Mouse (Mus musculus): ENCODE results near the gene Ccl1.

Gene Ccl1

GRCm38 (mm10) chr11:82139492-82140094, 165.9 kb downstream of the Ccl1 start:
- Histone ChIP-seq H3K9me3 (ENCODE audit: low read length) (no peaks in the 10 kb centered on the region), H3K27me3 (ENCODE audit: insufficient read depth, low read length) (no peaks in the 10 kb centered on the region), H3K4me3 (replicated peaks; ENCODE audit: low read length) (no peak overlapping the region), H3K36me3 (ENCODE audit: insufficient read depth, low read length) (no peaks in the 10 kb centered on the region), H3K4me1 (replicated peaks; ENCODE audit: low read depth, low read length) (no peaks in the 10 kb centered on the region)
- no peak for TF ChIP-seq CTCF (conservative IDR thresholded peaks at IDR 0.05; ENCODE audit: low read length)
- no peak for TF ChIP-seq NANOG (IDR thresholded peaks at IDR 0.05; ENCODE audit: borderline replicate concordance, low read length)
- no peak for TF ChIP-seq POU5F1 (IDR thresholded peaks at IDR 0.05; ENCODE audit: borderline replicate concordance, low read length)

DNA sequence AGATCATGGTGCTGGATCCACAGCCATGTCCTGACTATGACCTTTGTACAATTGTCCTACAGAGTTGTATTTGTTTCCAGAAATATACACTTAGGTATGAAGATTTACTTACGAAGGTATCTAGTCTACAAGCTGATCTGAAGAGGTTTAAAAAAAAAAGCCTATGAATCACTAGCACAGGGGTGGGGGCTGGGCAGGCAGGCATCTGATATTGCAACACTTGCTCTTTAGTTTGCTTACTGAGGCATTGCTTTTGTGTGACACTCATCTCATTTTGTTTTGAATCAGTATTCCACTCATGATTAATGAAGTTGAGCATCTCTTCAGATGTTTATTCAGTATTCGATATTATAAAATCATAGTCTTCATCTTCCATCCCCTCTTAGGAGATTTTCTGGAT, 169.3 kb downstream of the Ccl1 start:
- Histone ChIP-seq H3K9me3 (ENCODE audit: low read length) (no peaks in the 10 kb centered on the region), H3K36me3 (ENCODE audit: insufficient read depth, low read length) (no peaks in the 10 kb centered on the region), H3K27me3 (ENCODE audit: insufficient read depth, low read length) (no peaks in the 10 kb centered on the region), H3K4me1 (replicated peaks; ENCODE audit: low read depth, low read length) (no peaks in the 10 kb centered on the region), H3K4me3 (replicated peaks; ENCODE audit: low read length) (no peak overlapping the region)
- TF ChIP-seq POU5F1 (IDR thresholded peaks at IDR 0.05; ENCODE audit: borderline replicate concordance, low read length), result no peak
- TF ChIP-seq CTCF (conservative IDR thresholded peaks at IDR 0.05; ENCODE audit: low read length), result no peak
- no peak for TF ChIP-seq NANOG (IDR thresholded peaks at IDR 0.05; ENCODE audit: borderline replicate concordance, low read length)

GRCm38 (mm10) chr11:82132977-82133376, 172.5 kb downstream of the Ccl1 start:
- no peak for TF ChIP-seq NANOG (IDR thresholded peaks at IDR 0.05; ENCODE audit: borderline replicate concordance, low read length)
- TF ChIP-seq POU5F1 (IDR thresholded peaks at IDR 0.05; ENCODE audit: borderline replicate concordance, low read length), result no peak
- TF ChIP-seq CTCF (conservative IDR thresholded peaks at IDR 0.05; ENCODE audit: low read length), result no peak
- Histone ChIP-seq H3K9me3 (ENCODE audit: low read length) (no peaks in the 10 kb centered on the region), H3K4me1 (replicated peaks; ENCODE audit: low read depth, low read length) (no peaks in the 10 kb centered on the region), H3K36me3 (ENCODE audit: insufficient read depth, low read length) (no peaks in the 10 kb centered on the region), H3K27me3 (ENCODE audit: insufficient read depth, low read length) (no peaks in the 10 kb centered on the region), H3K4me3 (replicated peaks; ENCODE audit: low read length) (no peak overlapping the region)
